Mouse (Mus musculus) cerebellum, postnatal 36 days (tissue): ENCODE measurements around the gene Hist1h2bq.
"Not testable (repeated sequence)": the region's sequence is repeated elsewhere in the genome, so short reads cannot be mapped to it uniquely, and the experiment has no call there.

Experiments
- DNase-seq, 2 experiments: peaks; one replicate each; pipeline ENCODE4 v3.0.0; 2021 to 2022; ENCODE audit warnings: mixed read lengths in 2 of 2

The Hist1h2bq gene

GRCm38 (mm10) chr13:21810073-21810472, at the start of gene Hist1h2bq, which contains the start of gene Hist1h2ao:
Gene Hist1h2bq (minus strand): TSS chr13:21810197.
Gene Hist1h2ao (plus strand): TSS chr13:21810465.
- not testable (repeated sequence) for DNase-seq

GRCm38 (mm10) chr13:21855698-21856162, 45.7 kb upstream of the Hist1h2bq start:
- DNase-seq = peak; percentile 56 to 72

GRCm38 (mm10) chr13:21855146-21855545, 45.1 kb upstream of the Hist1h2bq start:
- DNase-seq = peak; percentile 88 to 94

GRCm38 (mm10) chr13:21852215-21852945, 42.4 kb upstream of the Hist1h2bq start:
- DNase-seq = peak; percentile 14 to 23

GRCm38 (mm10) chr13:21850696-21851095, 40.7 kb upstream of the Hist1h2bq start:
- DNase-seq = not testable (repeated sequence)

GRCm38 (mm10) chr13:21847883-21848282, 37.9 kb upstream of the Hist1h2bq start:
- no peak for DNase-seq

GRCm38 (mm10) chr13:21846356-21846755, 36.4 kb upstream of the Hist1h2bq start:
- DNase-seq = not testable (repeated sequence)

- DNase-seq = not testable (repeated sequence)
Observed at GRCm38 (mm10) chr13:21840508-21840907, 30.5 kb upstream of the Hist1h2bq start.

GRCm38 (mm10) chr13:21833461-21833860, 23.5 kb upstream of the Hist1h2bq start, which contains the start of the genes Hist1h2ap and Hist1h2br:
Gene Hist1h2ap (minus strand): TSS chr13:21833507.
Gene Hist1h2br (plus strand): TSS chr13:21833743.
- DNase-seq = not testable (repeated sequence)

- peak; percentile 17 to 40 for DNase-seq
Observed at GRCm38 (mm10) chr13:21831418-21832394, 21.7 kb upstream of the Hist1h2bq start, which contains the start of gene Hist1h4n. Gene Hist1h4n (minus strand): TSS chr13:21832196.

- no peak for DNase-seq
Observed at GRCm38 (mm10) chr13:21830344-21830743, 20.3 kb upstream of the Hist1h2bq start.

- no peak for DNase-seq
Observed at GRCm38 (mm10) chr13:21828511-21828910, 18.5 kb upstream of the Hist1h2bq start.

- not testable (repeated sequence) for DNase-seq
Observed at GRCm38 (mm10) chr13:21820082-21820890, 10.3 kb upstream of the Hist1h2bq start.

GRCm38 (mm10) chr13:21812092-21812491, 2.1 kb upstream of the Hist1h2bq start:
- DNase-seq = not testable (repeated sequence)

GRCm38 (mm10) chr13:21811539-21811938, 1.5 kb upstream of the Hist1h2bq start, which contains the start of gene Hist1h4m:
Gene Hist1h4m (plus strand): TSS chr13:21811746.
- DNase-seq = peak; percentile 26 to 53

GRCm38 (mm10) chr13:21811074-21811473, 1.1 kb upstream of the Hist1h2bq start:
- DNase-seq = not testable (repeated sequence)

GRCm38 (mm10) chr13:21803058-21803457, 6.9 kb downstream of the Hist1h2bq start:
- DNase-seq = not testable (repeated sequence)

GRCm38 (mm10) chr13:21797163-21797562, 12.8 kb downstream of the Hist1h2bq start:
- DNase-seq = not testable (repeated sequence)

- no peak for DNase-seq
Observed at GRCm38 (mm10) chr13:21795584-21795983, 14.4 kb downstream of the Hist1h2bq start.

GRCm38 (mm10) chr13:21790601-21791283, 19.3 kb downstream of the Hist1h2bq start:
- no peak for DNase-seq

- no peak for DNase-seq
Observed at GRCm38 (mm10) chr13:21789925-21790324, 20.1 kb downstream of the Hist1h2bq start.
